Mouse (Mus musculus): ENCODE results near the gene Insig2. TPM values are rescaled to one million over a fixed set of nuclear protein-coding genes. Genes with fewer than 3 reads are reported as not detected.
A peak's percentile ranks its signal among the peaks of the same experiment; 100 is the strongest.

Gene Insig2
- polyA plus RNA-seq, 1 experiment from 2014 or later: 41.1 TPM

- no peak overlapping the region for H3K9ac ChIP-seq
- no peaks in the 10 kb centered on the region for H3K36me3 ChIP-seq
- no peaks in the 10 kb centered on the region for H3K27me3 ChIP-seq
- H3K27ac ChIP-seq: no peak overlapping the region
- WGBS: 51% methylated on average over 3 of the region's 3 CpGs
- no peak overlapping the region for H3K4me2 ChIP-seq
- no peaks in the 10 kb centered on the region for H3K4me1 ChIP-seq (replicated peaks)
- H3K9me3 ChIP-seq (replicated peaks): no peaks in the 10 kb centered on the region
- H3K4me3 ChIP-seq: no peak overlapping the region
- no peak for ATAC-seq (replicated peaks; ENCODE audit: insufficient number of reproducible peaks, insufficient read depth, low FRiP score, low read depth)
Measured at GRCm38 (mm10) chr1:121351037-121351436, 18.6 kb upstream of the Insig2 start.

GRCm38 (mm10) chr1:121350616-121351015 lies 18.2 kb upstream of the Insig2 start:
- Histone ChIP-seq H3K4me2 (no peak overlapping the region), H3K9me3 (replicated peaks) (no peaks in the 10 kb centered on the region), H3K27ac (no peak overlapping the region), H3K4me3 (no peak overlapping the region), H3K9ac (no peak overlapping the region), H3K27me3 (no peaks in the 10 kb centered on the region), H3K4me1 (replicated peaks) (no peaks in the 10 kb centered on the region), H3K36me3 (no peaks in the 10 kb centered on the region)
- ATAC-seq (replicated peaks; ENCODE audit: insufficient number of reproducible peaks, insufficient read depth, low FRiP score, low read depth): no peak
- whole genome bisulfite sequencing: 76% methylated on average over 13 of the region's 13 CpGs

- H3K36me3 ChIP-seq: no peaks in the 10 kb centered on the region
- no peaks in the 10 kb centered on the region for H3K27me3 ChIP-seq
- no peak overlapping the region for H3K4me3 ChIP-seq
- 71% methylated on average over 4 of the region's 4 CpGs for WGBS
- H3K4me2 ChIP-seq: no peak overlapping the region
- H3K9me3 ChIP-seq (replicated peaks): no peaks in the 10 kb centered on the region
- H3K27ac ChIP-seq: no peak overlapping the region
- no peaks in the 10 kb centered on the region for H3K4me1 ChIP-seq (replicated peaks)
- no peak overlapping the region for H3K9ac ChIP-seq
- no peak for ATAC-seq (replicated peaks; ENCODE audit: insufficient number of reproducible peaks, insufficient read depth, low FRiP score, low read depth)
Measured at GRCm38 (mm10) chr1:121348875-121349847, 16.8 kb upstream of the Insig2 start.

GRCm38 (mm10) chr1:121343966-121344365 lies 11.6 kb upstream of the Insig2 start:
- no peak for ATAC-seq (replicated peaks; ENCODE audit: insufficient number of reproducible peaks, insufficient read depth, low FRiP score, low read depth)
- WGBS: 58% methylated on average over 5 of the region's 5 CpGs
- H3K9me3 ChIP-seq (replicated peaks): no peaks in the 10 kb centered on the region

GRCm38 (mm10) chr1:121335789-121336188 lies 3.4 kb upstream of the Insig2 start:
- Histone ChIP-seq H3K27ac (no peak overlapping the region), H3K4me3 (no peak overlapping the region), H3K4me2 (no peak overlapping the region), H3K9me3 (replicated peaks) (0 out of 2 replicates have a peak, but pooled peaks cover 3% of the 10 kb centered on the region), H3K27me3 (no peaks in the 10 kb centered on the region), H3K36me3 (no peaks in the 10 kb centered on the region), H3K4me1 (replicated peaks) (no peaks in the 10 kb centered on the region), H3K9ac (no peak overlapping the region)
- WGBS: 74% methylated on average over 4 of the region's 4 CpGs
- ATAC-seq (replicated peaks; ENCODE audit: insufficient number of reproducible peaks, insufficient read depth, low FRiP score, low read depth): no peak

More at GRCm38 (mm10) chr1:121343966-121344365, 11.6 kb upstream of the Insig2 start:
- Histone ChIP-seq H3K36me3 (no peaks in the 10 kb centered on the region), H3K9ac (no peak overlapping the region), H3K4me3 (no peak overlapping the region), H3K4me2 (no peak overlapping the region), H3K27ac (no peak overlapping the region), H3K4me1 (replicated peaks) (no peaks in the 10 kb centered on the region), H3K27me3 (no peaks in the 10 kb centered on the region)

- peaks cover 6% of the 10 kb centered on the region; the same call in 1 of the 2 replicates for H3K4me1 ChIP-seq (replicated peaks)
- H3K27ac ChIP-seq: no peak overlapping the region
- H3K27me3 ChIP-seq: no peaks in the 10 kb centered on the region
- no peak overlapping the region for H3K9ac ChIP-seq
- H3K36me3 ChIP-seq: no peaks in the 10 kb centered on the region
- no peak overlapping the region for H3K4me3 ChIP-seq
- 88% methylated on average over 4 of the region's 4 CpGs for WGBS
- H3K9me3 ChIP-seq (replicated peaks): 0 out of 2 replicates have a peak, but pooled peaks cover 3% of the 10 kb centered on the region
- no peak for ATAC-seq (replicated peaks; ENCODE audit: insufficient number of reproducible peaks, insufficient read depth, low FRiP score, low read depth)
- no peak overlapping the region for H3K4me2 ChIP-seq
Measured at GRCm38 (mm10) chr1:121333986-121334703, 1.8 kb upstream of the Insig2 start.

GRCm38 (mm10) chr1:121330621-121331020 lies 1.8 kb downstream of the Insig2 start:
- Histone ChIP-seq H3K27ac (no peak overlapping the region), H3K9me3 (replicated peaks) (0 out of 2 replicates have a peak, but pooled peaks cover 3% of the 10 kb centered on the region), H3K27me3 (no peaks in the 10 kb centered on the region), H3K4me2 (no peak overlapping the region), H3K4me1 (replicated peaks) (peaks cover 24% of the 10 kb centered on the region), H3K4me3 (no peak overlapping the region), H3K9ac (no peak overlapping the region), H3K36me3 (no peaks in the 10 kb centered on the region)
- no peak for ATAC-seq (replicated peaks; ENCODE audit: insufficient number of reproducible peaks, insufficient read depth, low FRiP score, low read depth)
- WGBS: 90% methylated on average over 2 of the region's 2 CpGs

- WGBS: 43% methylated on average over 2 of the region's 2 CpGs
- H3K4me2 ChIP-seq: no peak overlapping the region
- 0 out of 2 replicates have a peak, but pooled peaks cover 3% of the 10 kb centered on the region for H3K9me3 ChIP-seq (replicated peaks)
- 0 out of 2 replicates have a peak, but pooled peaks have one; percentile 10 for ATAC-seq (replicated peaks; ENCODE audit: insufficient number of reproducible peaks, insufficient read depth, low FRiP score, low read depth)
- H3K4me3 ChIP-seq: no peak overlapping the region
- H3K4me1 ChIP-seq (replicated peaks): peaks cover 24% of the 10 kb centered on the region
- H3K27me3 ChIP-seq: no peaks in the 10 kb centered on the region
- H3K9ac ChIP-seq: no peak overlapping the region
- H3K27ac ChIP-seq: peak overlapping the region; percentile 56; the same call in 1 of the 2 replicates
- no peaks in the 10 kb centered on the region for H3K36me3 ChIP-seq
Measured at GRCm38 (mm10) chr1:121329391-121329790, 3.0 kb downstream of the Insig2 start.

- ATAC-seq (replicated peaks; ENCODE audit: insufficient number of reproducible peaks, insufficient read depth, low FRiP score, low read depth): peak; percentile 25; the same call in 1 of the 2 replicates
- Histone ChIP-seq H3K4me1 (replicated peaks) (peaks cover 24% of the 10 kb centered on the region), H3K36me3 (no peaks in the 10 kb centered on the region), H3K9me3 (replicated peaks) (no peaks in the 10 kb centered on the region), H3K4me2 (peak overlapping the region; percentile 81), H3K4me3 (peak overlapping the region; percentile 97), H3K27me3 (no peaks in the 10 kb centered on the region), H3K27ac (peak overlapping the region; percentile 96), H3K9ac (peak overlapping the region; percentile 91)
- WGBS: 6% methylated on average over 7 of the region's 7 CpGs
Measured at GRCm38 (mm10) chr1:121328193-121328555, 4.2 kb downstream of the Insig2 start.

GRCm38 (mm10) chr1:121327344-121328192 lies 4.8 kb downstream of the Insig2 start:
- Histone ChIP-seq H3K9ac (peak overlapping the region; percentile 91), H3K9me3 (replicated peaks) (no peaks in the 10 kb centered on the region), H3K4me3 (peak overlapping the region; percentile 97), H3K36me3 (no peaks in the 10 kb centered on the region), H3K27ac (peak overlapping the region; percentile 96), H3K4me1 (replicated peaks) (peaks cover 24% of the 10 kb centered on the region), H3K27me3 (no peaks in the 10 kb centered on the region), H3K4me2 (peak overlapping the region; percentile 81)
- under 1% methylated on average over 55 of the region's 55 CpGs for WGBS
- ATAC-seq (replicated peaks; ENCODE audit: insufficient number of reproducible peaks, insufficient read depth, low FRiP score, low read depth): peak; percentile 96

All from heart, embryonic 15.5 days (tissue).